11 mouse cellular contexts compared by ENCODE assay signal in the genomic region with DNA sequence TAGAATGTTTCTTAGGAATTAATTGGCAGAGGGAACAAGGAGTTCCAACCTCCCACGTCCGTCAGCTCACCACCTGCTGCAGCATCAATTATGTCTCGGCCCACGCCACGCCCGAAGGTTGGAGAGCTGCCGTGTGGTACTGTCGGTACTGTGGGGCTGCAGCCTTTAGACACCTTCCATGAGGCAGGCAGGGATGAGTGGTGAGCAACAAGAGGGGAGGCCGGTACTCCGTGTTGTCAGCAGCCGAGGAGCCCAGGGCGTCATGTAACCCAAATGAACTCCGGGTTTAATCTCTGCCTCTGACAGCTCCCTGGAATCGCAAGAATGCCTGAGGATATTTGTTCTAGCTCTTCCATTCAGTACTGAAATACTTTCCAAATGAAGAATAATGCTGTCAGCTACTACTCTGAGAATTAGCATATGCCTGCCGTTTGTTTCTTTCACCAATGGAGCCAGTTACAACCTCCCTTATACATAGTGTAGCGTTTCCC.
DNase-seq lines count a peak whose midpoint lies in the region; ATAC-seq and TF ChIP-seq lines count a peak whose summit lies in the region.
"Had no signal": no experiment of that assay in that cellular context is flagged by ENCODE, and none has a peak within 500 bp of the region (broad histone marks: within the 10 kb centered on the region; RNA-seq: fewer than 3 reads in every experiment).

No protein-coding gene starts in this region.

- H3K4me2 ChIP-seq in stomach, postnatal 0 days (replicated peaks; ENCODE audit: low read depth): no peak overlapping the region
- no peak overlapping the region for H3K4me2 ChIP-seq in hindbrain, embryonic 11.5 days (replicated peaks; ENCODE audit: low read depth, low read length)
- H3K4me2 ChIP-seq: limb, embryonic 13.5 days; stomach, embryonic 15.5 days had no signal

- H3K9ac ChIP-seq in stomach, postnatal 0 days (ENCODE audit: low read length): no peak overlapping the region
- H3K9ac ChIP-seq in hindbrain, embryonic 11.5 days (ENCODE audit: low read depth, low read length): no peak overlapping the region
- H3K9ac ChIP-seq: limb, embryonic 13.5 days; stomach, embryonic 15.5 days had no signal

- WGBS in stomach, postnatal 0 days: 41% methylated on average over 16 of the region's 16 CpGs
- 84% methylated on average over 16 of the region's 16 CpGs for WGBS in limb, embryonic 10.5 days
- 73% methylated on average over 16 of the region's 16 CpGs for WGBS in hindbrain, embryonic 11.5 days

- no peaks in the 10 kb centered on the region for H3K4me1 ChIP-seq in megakaryocyte, embryonic 14.5 days
- H3K4me1 ChIP-seq in stomach, postnatal 0 days (replicated peaks; ENCODE audit: control insufficient read depth, insufficient read depth): no peaks in the 10 kb centered on the region
- H3K4me1 ChIP-seq in limb, embryonic 10.5 days: peaks cover 38% of the 10 kb centered on the region
- no peaks in the 10 kb centered on the region; the same call in 1 of the 2 replicates for H3K4me1 ChIP-seq in hindbrain, embryonic 11.5 days (replicated peaks; ENCODE audit: control insufficient read depth, insufficient read depth, low read length)
- H3K4me1 ChIP-seq: stomach, embryonic 15.5 days had no signal

- ATAC-seq in megakaryocyte, adult 5-6 weeks (ENCODE audit: poor library complexity, severe bottlenecking): no peak
- ATAC-seq in stomach, postnatal 0 days (ENCODE audit: low FRiP score, low TSS enrichment): no peak
- ATAC-seq in hindbrain, embryonic 11.5 days (ENCODE audit: low FRiP score): no peak

- no peaks in the 10 kb centered on the region for H3K36me3 ChIP-seq in megakaryocyte, embryonic 14.5 days (replicated peaks; ENCODE audit: low read length)
- no peaks in the 10 kb centered on the region for H3K36me3 ChIP-seq in stomach, postnatal 0 days (ENCODE audit: control insufficient read depth, insufficient read depth, low read length)
- H3K36me3 ChIP-seq in limb, embryonic 10.5 days: no peaks in the 10 kb centered on the region
- H3K36me3 ChIP-seq in hindbrain, embryonic 11.5 days (ENCODE audit: control insufficient read depth, insufficient read depth, low read length): no peaks in the 10 kb centered on the region
- H3K36me3 ChIP-seq: limb, embryonic 13.5 days; stomach, embryonic 15.5 days had no signal

- TF ChIP-seq EP300 in stomach, postnatal 0 days (optimal IDR thresholded peaks at IDR 0.05): no peak

- no peaks in the 10 kb centered on the region for H3K27me3 ChIP-seq in megakaryocyte, embryonic 14.5 days (replicated peaks)
- no peaks in the 10 kb centered on the region for H3K27me3 ChIP-seq in stomach, postnatal 0 days (ENCODE audit: control insufficient read depth, insufficient read depth, low read length)
- H3K27me3 ChIP-seq in limb, embryonic 10.5 days (ENCODE audit: low read depth, poor library complexity, severe bottlenecking): no peaks in the 10 kb centered on the region
- H3K27me3 ChIP-seq in hindbrain, embryonic 11.5 days (ENCODE audit: control insufficient read depth, insufficient read depth, low read length): no peaks in the 10 kb centered on the region
- H3K27me3 ChIP-seq: limb, embryonic 13.5 days; stomach, embryonic 15.5 days had no signal

- peak overlapping the region; percentile 69 for H3K4me3 ChIP-seq in megakaryocyte, embryonic 14.5 days (replicated peaks)
- no peak overlapping the region for H3K4me3 ChIP-seq in stomach, postnatal 0 days (ENCODE audit: low read depth, low read length)
- no peak overlapping the region for H3K4me3 ChIP-seq in limb, embryonic 10.5 days
- H3K4me3 ChIP-seq in hindbrain, embryonic 11.5 days (ENCODE audit: low read depth, low read length): no peak overlapping the region
- H3K4me3 ChIP-seq: limb, embryonic 13.5 days; stomach, embryonic 15.5 days had no signal

- peaks cover 51% of the 10 kb centered on the region for H3K9me3 ChIP-seq in megakaryocyte, embryonic 14.5 days
- H3K9me3 ChIP-seq in stomach, postnatal 0 days (ENCODE audit: control insufficient read depth, low read length): no peaks in the 10 kb centered on the region
- H3K9me3 ChIP-seq in limb, embryonic 10.5 days (replicated peaks): no peaks in the 10 kb centered on the region
- no peaks in the 10 kb centered on the region for H3K9me3 ChIP-seq in hindbrain, embryonic 11.5 days (ENCODE audit: control insufficient read depth, low read length)
- H3K9me3 ChIP-seq: limb, embryonic 13.5 days; stomach, embryonic 15.5 days had no signal

- peak; percentile 2 for DNase-seq in adrenal gland, adult 2 months
- no peak for DNase-seq in adrenal gland, adult 18-20 months (ENCODE audit: low spot score in 2 of 2)
- DNase-seq in left cerebral cortex, adult 18-20 months (ENCODE audit: low spot score in 2 of 2): peak; percentile 89 to 93
- DNase-seq in stomach, postnatal 0 days (ENCODE audit: low spot score): peak; percentile 24
- DNase-seq in limb, embryonic 10.5 days (ENCODE audit: low spot score): no peak
- no peak for DNase-seq in hindbrain, embryonic 11.5 days (ENCODE audit: low spot score)
- DNase-seq: cerebellum, adult 9-10 months had no signal

- TF ChIP-seq CTCF in stomach, postnatal 0 days (IDR thresholded peaks at IDR 0.05; ENCODE audit: low read depth): no peak

- H3K27ac ChIP-seq in stomach, postnatal 0 days (replicated peaks): no peak overlapping the region
- H3K27ac ChIP-seq in limb, embryonic 10.5 days: no peak overlapping the region
- no peak overlapping the region for H3K27ac ChIP-seq in hindbrain, embryonic 11.5 days (ENCODE audit: low read depth, low read length)
- H3K27ac ChIP-seq: limb, embryonic 13.5 days; stomach, embryonic 15.5 days had no signal

Comparison
In these comparisons a context has a peak if more than half of its experiments do, and no peak if none do; other contexts are left out.
1. DNase-seq: peak in adrenal gland, adult 2 months (single experiment), left cerebral cortex, adult 18-20 months (2 of 2) and stomach, postnatal 0 days (single experiment); none in adrenal gland, adult 18-20 months (0 of 2), limb, embryonic 10.5 days (single experiment) and hindbrain, embryonic 11.5 days (single experiment).